Mouse (Mus musculus) stomach, postnatal 0 days (tissue): Measurements from ENCODE around the gene St5.

Source experiments
- CTCF ChIP-seq: IDR thresholded peaks from 2 replicates; pipeline ENCODE4 v1.5.1; 2016; ENCODE audit warnings: antibody characterized with exemption, low read depth, mild to moderate bottlenecking, moderate library complexity
- EP300 ChIP-seq: optimal IDR thresholded peaks from 2 replicates; pipeline ENCODE3; 2016; ENCODE audit warnings: antibody characterized with exemption

DNA sequence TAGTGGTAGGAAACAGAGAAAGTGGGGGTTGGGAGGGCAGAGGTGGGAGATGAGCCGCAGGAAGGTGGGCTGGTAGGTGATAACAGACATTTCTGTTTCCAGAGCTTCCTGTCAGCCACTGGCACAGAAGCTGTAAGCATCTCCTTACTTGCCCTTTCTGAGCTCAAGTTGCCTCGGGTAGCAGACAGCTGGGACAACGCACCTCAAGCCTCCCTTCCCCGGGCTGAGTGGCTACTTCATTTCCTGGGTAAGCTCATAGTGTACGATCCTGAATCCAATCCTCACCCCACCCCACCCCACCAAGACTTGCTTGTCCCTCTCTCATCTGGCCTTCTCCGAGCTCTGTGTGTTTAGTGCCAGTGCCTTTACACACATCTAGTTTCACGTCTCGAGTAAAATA, 115.3 kb downstream of the St5 start:
- TF ChIP-seq CTCF (no peak), EP300 (no peak)
